Mouse (Mus musculus) hindbrain, embryonic 16.5 days (tissue): ENCODE data around the gene Slc26a11. TPM values are rescaled to one million over a fixed set of nuclear protein-coding genes. Genes with fewer than 3 reads are reported as not detected.
A peak's percentile ranks its signal among the peaks of the same experiment; 100 is the strongest.

ENCODE experiments used
- ATAC-seq: fragments of 200-750 bp; cut with Nextera tagmentation; 2 replicates; pipeline ENCODE4 v1.8.0; 2017; ENCODE audit warnings: moderate TSS enrichment, moderate library complexity
- H3K27ac ChIP-seq: fragments of 300-500 bp; sonication (generic); 2 replicates; pipeline ENCODE4 v1.5.1; 2014; ENCODE audit warnings: low read depth, mild to moderate bottlenecking, control low read depth, low read length, moderate library complexity
- H3K27me3 ChIP-seq: fragments of 300-500 bp; sonication (generic); replicated peaks from 2 replicates; pipeline ENCODE4 v1.6.1; 2014; ENCODE audit warnings: low read length; ENCODE audit not compliant: control insufficient read depth, insufficient read depth
- H3K36me3 ChIP-seq: fragments of 300-500 bp; sonication (generic); 2 replicates; pipeline ENCODE4 v1.6.1; 2014; ENCODE audit warnings: mild to moderate bottlenecking, low read length, moderate library complexity, mixed read lengths; ENCODE audit not compliant: control insufficient read depth, insufficient read depth
- H3K4me1 ChIP-seq: fragments of 300-500 bp; sonication (generic); 2 replicates; pipeline ENCODE4 v1.6.1; 2014; ENCODE audit warnings: low read depth, low read length; ENCODE audit not compliant: control insufficient read depth, insufficient read depth
- H3K4me2 ChIP-seq: fragments of 300-500 bp; sonication (generic); 2 replicates; pipeline ENCODE4 v1.6.1; 2014; ENCODE audit warnings: mild to moderate bottlenecking, low read length, control low read depth, moderate library complexity
- H3K4me3 ChIP-seq: fragments of 300-500 bp; sonication (generic); 2 replicates; pipeline ENCODE4 v1.5.1; 2014; ENCODE audit warnings: mild to moderate bottlenecking, low read length, control low read depth, moderate library complexity
- H3K9ac ChIP-seq: fragments of 300-500 bp; sonication (generic); 2 replicates; pipeline ENCODE4 v1.6.1; 2014; ENCODE audit warnings: low read depth, mild to moderate bottlenecking, control low read depth, low read length, moderate library complexity
- H3K9me3 ChIP-seq: fragments of 300-500 bp; sonication (generic); 2 replicates; pipeline ENCODE4 v1.6.1; 2014; ENCODE audit warnings: mild to moderate bottlenecking, low read length, moderate library complexity; ENCODE audit not compliant: control insufficient read depth
- WGBS: fragments of 180-500 bp; shearing (Covaris S2); extraction: QIAGEN DNeasy Blood & Tissue Kit; methylation state at CpG from one replicate; pipeline ENCODE4 v1.1.7; 2014; 5-methylcytosine and 5-hydroxymethylcytosine counted together
- polyA plus RNA-seq: library from polyadenylated mRNA; unstranded; fragments of >200 nt; fragmentation: Nextera tagmentation; extraction: Ambion mirVana; gene quantifications from 2 replicates; pipeline ENCODE4 v1.2.1, GENCODE M21; 2015

Gene Slc26a11
- polyA plus RNA-seq, 1 experiment from 2014 or later: 7.5 TPM

- H3K9me3 ChIP-seq: no peaks in the 10 kb centered on the region
- no peak overlapping the region for H3K27ac ChIP-seq
- H3K4me1 ChIP-seq: peaks cover 9% of the 10 kb centered on the region
- H3K27me3 ChIP-seq: no peaks in the 10 kb centered on the region
- H3K9ac ChIP-seq: no peak overlapping the region
- 79% methylated on average over 7 of the region's 7 CpGs for WGBS
- no peak for ATAC-seq
- no peak overlapping the region for H3K4me2 ChIP-seq
- no peak overlapping the region for H3K4me3 ChIP-seq
- H3K36me3 ChIP-seq: no peaks in the 10 kb centered on the region
Measured at GRCm38 (mm10) chr11:119352113-119352512, 3.2 kb upstream of the Slc26a11 start.

DNA sequence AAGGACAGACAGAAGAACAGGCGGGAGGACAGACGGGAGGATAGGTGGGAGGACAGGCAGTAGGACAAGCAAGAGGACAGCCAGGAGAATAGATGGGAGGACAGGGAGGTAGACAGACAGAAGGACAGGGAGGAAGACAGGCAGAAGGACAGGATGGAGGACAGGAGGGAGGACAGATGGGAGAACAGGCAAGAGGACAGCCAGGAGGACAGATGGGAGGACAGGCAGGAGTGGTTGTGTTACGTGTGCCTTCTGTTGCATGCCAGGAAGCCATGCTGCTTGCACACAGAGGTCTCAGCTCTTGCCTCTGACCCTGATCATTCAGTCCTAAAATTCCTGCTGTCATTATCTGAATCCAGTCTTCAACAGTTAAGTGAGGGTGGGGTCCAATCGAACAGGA lies 1.4 kb upstream of the Slc26a11 start:
- peaks cover 9% of the 10 kb centered on the region for H3K4me1 ChIP-seq
- 87% methylated on average over 4 of the region's 4 CpGs for WGBS
- no peak overlapping the region for H3K4me2 ChIP-seq
- ATAC-seq: no peak
- H3K4me3 ChIP-seq: no peak overlapping the region
- H3K9me3 ChIP-seq: no peaks in the 10 kb centered on the region
- no peak overlapping the region for H3K27ac ChIP-seq
- no peaks in the 10 kb centered on the region for H3K36me3 ChIP-seq
- H3K27me3 ChIP-seq: no peaks in the 10 kb centered on the region
- H3K9ac ChIP-seq: no peak overlapping the region

DNA sequence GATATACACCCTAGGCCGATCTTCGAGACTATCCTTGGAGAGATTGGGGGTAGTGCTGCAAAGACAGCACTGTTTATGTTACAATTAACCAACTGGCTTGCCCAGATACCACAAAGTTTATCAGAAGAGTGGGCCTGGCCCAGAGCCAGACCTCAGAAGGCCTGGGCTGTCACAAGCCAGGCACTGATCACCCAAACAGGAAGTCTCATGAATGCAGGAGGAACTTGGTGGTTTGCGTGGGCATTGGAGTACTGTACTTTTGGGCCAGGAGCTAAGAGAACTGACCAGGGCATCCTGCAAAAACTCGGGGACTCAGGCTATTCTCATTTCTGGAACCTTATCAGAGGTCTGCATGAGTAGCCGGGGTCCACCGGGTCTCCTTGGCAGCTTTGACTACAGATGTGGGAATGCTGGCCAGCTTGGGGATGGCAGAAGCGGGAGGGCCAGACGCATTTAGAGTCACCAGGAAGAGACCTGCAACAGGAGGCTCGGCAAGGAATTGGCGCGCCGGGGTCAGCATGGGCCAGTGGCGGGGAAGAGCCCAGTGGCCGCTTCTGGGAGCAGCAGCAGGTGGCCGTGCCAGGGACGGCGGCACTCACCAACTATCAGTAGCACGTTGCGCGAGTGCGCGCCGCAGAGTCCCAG lies 437 bp upstream of the Slc26a11 start:
- Histone ChIP-seq H3K4me3 (peak overlapping the region; percentile 74), H3K9me3 (no peaks in the 10 kb centered on the region), H3K27ac (peak overlapping the region; percentile 65; the same call in 1 of the 2 replicates), H3K27me3 (no peaks in the 10 kb centered on the region), H3K4me2 (peak overlapping the region; percentile 98), H3K4me1 (peaks cover 9% of the 10 kb centered on the region), H3K36me3 (no peaks in the 10 kb centered on the region), H3K9ac (peak overlapping the region; percentile 82)
- peak; percentile 22; the same call in 1 of the 2 replicates for ATAC-seq
- WGBS: 6% methylated on average over 23 of the region's 23 CpGs

GRCm38 (mm10) chr11:119359089-119359488 lies 3.7 kb downstream of the Slc26a11 start:
- 89% methylated on average over 10 of the region's 10 CpGs for WGBS
- Histone ChIP-seq H3K9ac (no peak overlapping the region), H3K36me3 (no peaks in the 10 kb centered on the region), H3K4me3 (no peak overlapping the region), H3K4me2 (no peak overlapping the region), H3K4me1 (peaks cover 11% of the 10 kb centered on the region), H3K9me3 (no peaks in the 10 kb centered on the region), H3K27me3 (no peaks in the 10 kb centered on the region), H3K27ac (no peak overlapping the region)
- ATAC-seq: no peak

DNA sequence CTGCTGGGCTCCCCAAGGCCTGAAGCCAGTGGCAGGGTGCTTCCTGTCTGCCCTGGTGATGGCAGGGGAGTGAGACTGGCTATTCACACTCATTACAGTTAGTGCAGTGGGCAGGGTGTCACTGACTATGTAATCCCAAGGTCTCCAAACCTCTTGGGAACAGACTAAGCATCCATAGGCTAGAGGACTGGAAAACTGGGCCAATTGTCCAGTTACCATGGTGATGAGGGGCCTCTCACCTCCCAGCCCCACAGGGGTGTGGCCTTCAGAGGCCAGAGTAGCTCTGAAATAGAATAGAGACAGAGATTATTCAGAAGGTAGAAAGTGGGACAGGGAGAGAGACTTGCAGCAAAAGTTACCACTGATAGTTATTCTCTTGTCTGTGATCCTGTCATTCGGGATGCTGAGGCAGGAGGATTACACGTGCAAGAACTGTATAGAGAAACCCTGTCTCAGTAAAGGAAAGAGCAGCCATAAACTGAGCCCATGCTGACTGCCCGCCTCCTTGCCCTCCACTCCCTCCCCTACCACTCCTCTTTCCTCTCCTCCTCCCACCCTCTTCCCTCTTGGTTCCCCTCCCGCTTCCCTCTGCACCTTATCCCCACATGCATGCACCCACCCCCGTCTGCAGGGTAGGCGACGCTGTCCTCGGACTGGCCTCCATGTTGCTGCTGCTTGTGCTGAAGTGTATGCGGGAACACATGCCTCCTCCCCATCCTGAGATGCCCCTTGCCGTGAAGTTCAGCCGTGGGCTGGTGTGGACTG lies 7.6 kb downstream of the Slc26a11 start:
- Histone ChIP-seq H3K36me3 (no peaks in the 10 kb centered on the region), H3K9me3 (no peaks in the 10 kb centered on the region), H3K27me3 (no peaks in the 10 kb centered on the region), H3K4me3 (peak overlapping the region; percentile 18; the same call in 1 of the 2 replicates), H3K4me1 (peaks cover 2% of the 10 kb centered on the region; the same call in 1 of the 2 replicates), H3K27ac (no peak overlapping the region), H3K4me2 (peak overlapping the region; percentile 45), H3K9ac (peak overlapping the region; percentile 44)
- peak; percentile 61 for ATAC-seq
- WGBS: 28% methylated on average over 11 of the region's 11 CpGs

- Histone ChIP-seq H3K4me2 (peak overlapping the region; percentile 45), H3K27me3 (no peaks in the 10 kb centered on the region), H3K9me3 (no peaks in the 10 kb centered on the region), H3K9ac (peak overlapping the region; percentile 44), H3K27ac (no peak overlapping the region), H3K4me1 (peaks cover 2% of the 10 kb centered on the region; the same call in 1 of the 2 replicates), H3K4me3 (peak overlapping the region; percentile 18; the same call in 1 of the 2 replicates), H3K36me3 (no peaks in the 10 kb centered on the region)
- peak; percentile 94 for ATAC-seq
- 26% methylated on average over 11 of the region's 11 CpGs for WGBS
Measured at GRCm38 (mm10) chr11:119363534-119364145, 8.3 kb downstream of the Slc26a11 start.

- H3K9me3 ChIP-seq: no peaks in the 10 kb centered on the region
- no peak for ATAC-seq
- no peaks in the 10 kb centered on the region for H3K27me3 ChIP-seq
- H3K4me1 ChIP-seq: no peaks in the 10 kb centered on the region
- peaks cover 2% of the 10 kb centered on the region; the same call in 1 of the 2 replicates for H3K36me3 ChIP-seq
- H3K9ac ChIP-seq: no peak overlapping the region
- 77% methylated on average over 6 of the region's 6 CpGs for WGBS
- H3K4me2 ChIP-seq: no peak overlapping the region
- no peak overlapping the region for H3K27ac ChIP-seq
- H3K4me3 ChIP-seq: no peak overlapping the region
Measured at GRCm38 (mm10) chr11:119375425-119375824, 20.1 kb downstream of the Slc26a11 start.

- no peak overlapping the region for H3K9ac ChIP-seq
- no peak for ATAC-seq
- no peaks in the 10 kb centered on the region for H3K27me3 ChIP-seq
- H3K4me1 ChIP-seq: no peaks in the 10 kb centered on the region
- 89% methylated on average over 11 of the region's 11 CpGs for whole genome bisulfite sequencing
- H3K4me2 ChIP-seq: no peak overlapping the region
- H3K36me3 ChIP-seq: peaks cover 2% of the 10 kb centered on the region; the same call in 1 of the 2 replicates
- no peak overlapping the region for H3K27ac ChIP-seq
- H3K4me3 ChIP-seq: no peak overlapping the region
- no peaks in the 10 kb centered on the region for H3K9me3 ChIP-seq
Measured at GRCm38 (mm10) chr11:119377326-119377725, 22.0 kb downstream of the Slc26a11 start.

- no peak overlapping the region for H3K9ac ChIP-seq
- H3K4me3 ChIP-seq: no peak overlapping the region
- no peaks in the 10 kb centered on the region for H3K9me3 ChIP-seq
- H3K27me3 ChIP-seq: no peaks in the 10 kb centered on the region
- peaks cover 2% of the 10 kb centered on the region; the same call in 1 of the 2 replicates for H3K36me3 ChIP-seq
- no peak overlapping the region for H3K27ac ChIP-seq
- no peak for ATAC-seq
- H3K4me2 ChIP-seq: no peak overlapping the region
- 92% methylated on average over 1 of the region's 1 CpGs for WGBS
- H3K4me1 ChIP-seq: no peaks in the 10 kb centered on the region
Measured at GRCm38 (mm10) chr11:119378551-119378950, 23.2 kb downstream of the Slc26a11 start.
